Mouse (Mus musculus): Measurements from ENCODE around the gene Mocs2.

- no peak for TF ChIP-seq CTCF (IDR thresholded peaks at IDR 0.05; ENCODE audit: low read depth, low read length)
- no peak for TF ChIP-seq POLR2A (IDR thresholded peaks at IDR 0.05; ENCODE audit: extremely low read depth, insufficient read depth, low read length)
Observed at GRCm38 (mm10) chr13:114848945-114849344, 30.9 kb downstream of the Mocs2 start.

All from liver, adult 2 months (tissue).